Comparison of ENCODE assay signal across 10 mouse cellular contexts in genomic region chr19:55877404-55877915, GRCm38 (mm10).
DNase-seq lines count a peak whose midpoint lies in the region; ATAC-seq lines count a peak whose summit lies in the region.
"Had no signal": no experiment of that assay in that cellular context is flagged by ENCODE, and none has a peak within 500 bp of the region (broad histone marks: within the 10 kb centered on the region; RNA-seq: fewer than 3 reads in every experiment).

No protein-coding gene starts in this region.

- no peak overlapping the region for H3K9ac ChIP-seq in intestine, embryonic 14.5 days (ENCODE audit: low read length)
- H3K9ac ChIP-seq in midbrain, embryonic 12.5 days (replicated peaks) = no peak overlapping the region

- intact Hi-C loops in left cerebral cortex, postnatal 4 days (cut with DNase I) = no loop called here

- H3K4me1 ChIP-seq in intestine, embryonic 14.5 days (replicated peaks; ENCODE audit: control insufficient read depth, insufficient read depth, low read length) = peaks cover 7% of the 10 kb centered on the region
- peaks cover 40% of the 10 kb centered on the region for H3K4me1 ChIP-seq in midbrain, embryonic 12.5 days

- no peaks in the 10 kb centered on the region for H3K9me3 ChIP-seq in intestine, embryonic 14.5 days (ENCODE audit: control insufficient read depth, low read length)
- no peaks in the 10 kb centered on the region for H3K9me3 ChIP-seq in midbrain, embryonic 12.5 days
- H3K9me3 ChIP-seq: G1E had no signal

- no peaks in the 10 kb centered on the region for H3K27me3 ChIP-seq in intestine, embryonic 14.5 days (replicated peaks; ENCODE audit: control insufficient read depth, insufficient read depth, low read length)
- no peaks in the 10 kb centered on the region for H3K27me3 ChIP-seq in midbrain, embryonic 12.5 days

- ATAC-seq in cerebellum, adult (ENCODE audit: insufficient number of reproducible peaks, low FRiP score, low TSS enrichment) = no peak
- ATAC-seq in intestine, embryonic 14.5 days (replicated peaks; ENCODE audit: low FRiP score, low TSS enrichment, low read depth) = peak; percentile 57; the same call in 1 of the 2 replicates
- peak; percentile 82 for ATAC-seq in midbrain, embryonic 12.5 days (ENCODE audit: low FRiP score, low read depth)

- no peak overlapping the region for H3K4me2 ChIP-seq in intestine, embryonic 14.5 days (ENCODE audit: low read length)
- no peak overlapping the region for H3K4me2 ChIP-seq in midbrain, embryonic 12.5 days (replicated peaks)

- no peaks in the 10 kb centered on the region for H3K36me3 ChIP-seq in intestine, embryonic 14.5 days (ENCODE audit: control insufficient read depth, insufficient read depth, low read length)
- H3K36me3 ChIP-seq in midbrain, embryonic 12.5 days = no peaks in the 10 kb centered on the region
- H3K36me3 ChIP-seq: G1E had no signal

- 65% methylated on average over 7 of the region's 7 CpGs for WGBS in intestine, embryonic 14.5 days
- 21% methylated on average over 7 of the region's 7 CpGs for WGBS in midbrain, embryonic 12.5 days

- no peak overlapping the region for H3K27ac ChIP-seq in intestine, embryonic 14.5 days (ENCODE audit: low read depth)
- H3K27ac ChIP-seq in midbrain, embryonic 12.5 days (replicated peaks) = 0 out of 2 replicates have a peak overlapping the region, but pooled peaks have one; percentile 8
- H3K27ac ChIP-seq: macrophage had no signal

- H3K4me3 ChIP-seq in intestine, embryonic 14.5 days (ENCODE audit: low read depth, low read length) = no peak overlapping the region
- no peak overlapping the region for H3K4me3 ChIP-seq in midbrain, embryonic 12.5 days

- peak; percentile 19 to 42 for DNase-seq in cerebellum, adult 18-20 months
- peak; percentile 83 to 86 for DNase-seq in cerebellum, postnatal 10 days
- peak; percentile 12 to 55 for DNase-seq in frontal cortex, postnatal 14 days (ENCODE audit: low spot score in 2 of 2)
- peak; percentile 77 for DNase-seq in intestine, embryonic 14.5 days (ENCODE audit: low spot score)
- peak; percentile 74 for DNase-seq in left cerebral cortex, postnatal 4 days
- peak; percentile 33 for DNase-seq in spleen, adult 12 weeks (ENCODE audit: low spot score)

Comparison
In these comparisons a context has a peak if more than half of its experiments do, and no peak if none do; other contexts are left out.
1. DNase-seq: peak in every context shown above with its lines; median percentile 84 in cerebellum, postnatal 10 days; 77 in intestine, embryonic 14.5 days; 74 in left cerebral cortex, postnatal 4 days; 34 in frontal cortex, postnatal 14 days; 33 in spleen, adult 12 weeks; 30 in cerebellum, adult 18-20 months.